Mouse (Mus musculus): ENCODE results near the gene Nat8f4.
"Not testable (repeated sequence)": the region's sequence is repeated elsewhere in the genome, so short reads cannot be mapped to it uniquely, and the experiment has no call there.

DNA sequence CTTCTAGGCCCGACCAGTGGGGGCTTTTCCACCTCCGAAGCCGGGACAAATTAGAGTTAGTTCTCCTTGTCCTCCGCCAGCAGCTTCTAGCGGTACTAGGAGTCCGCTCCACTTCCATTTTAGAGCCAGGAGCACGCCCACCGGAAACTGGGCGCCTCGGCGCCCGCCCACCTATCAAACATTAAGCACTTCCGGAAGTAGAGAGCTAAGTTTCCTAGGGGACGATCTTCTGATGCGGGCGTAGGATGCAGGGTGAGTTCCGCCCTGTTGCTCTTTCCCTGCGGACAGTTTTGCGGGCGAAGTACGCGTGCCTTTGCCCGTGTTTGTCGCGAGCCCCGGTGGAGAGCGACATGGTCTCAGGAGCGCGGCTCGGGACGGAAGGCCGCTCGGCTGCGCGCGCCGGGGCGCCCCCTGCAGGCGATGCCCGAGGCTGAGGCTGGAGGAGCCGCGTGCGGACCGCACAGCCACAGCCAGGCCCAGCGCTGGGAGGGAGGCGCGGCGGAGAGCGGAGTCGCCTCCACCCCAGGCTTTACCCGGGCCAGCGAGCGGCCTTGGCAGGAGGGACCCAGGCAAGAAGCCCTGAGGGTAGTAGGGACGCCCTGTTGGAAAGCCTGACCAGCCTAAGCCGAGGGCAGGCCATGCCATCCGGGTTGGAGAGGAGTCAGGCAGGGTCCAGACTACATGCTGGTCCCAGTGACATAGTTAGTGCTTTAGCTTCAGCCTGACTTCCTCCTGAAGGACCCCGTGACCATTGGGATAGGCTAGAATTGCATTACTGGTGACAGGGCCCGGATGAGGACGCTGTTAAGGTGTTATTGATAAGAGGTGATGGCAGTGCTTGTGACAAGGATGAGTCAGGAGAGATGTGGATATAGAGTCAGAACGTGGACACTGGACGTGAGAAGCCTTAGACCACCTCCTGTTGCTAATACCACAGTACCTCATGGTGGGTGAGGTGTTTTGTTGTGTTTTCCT lies 11.1 kb upstream of the Nat8f4 start, which contains the start of gene Nat8f1:
- TF ChIP-seq POLR2A (IDR thresholded peaks at IDR 0.05; ENCODE audit: insufficient read length, low read depth) (peak; percentile 68), POLR2AphosphoS2 (IDR thresholded peaks at IDR 0.05; ENCODE audit: insufficient read length, low read depth) (peak; percentile 20)
- TF ChIP-seq MYOG (IDR thresholded peaks at IDR 0.05; ENCODE audit: control insufficient read depth in 1 of 3, insufficient read depth in 1 of 3, insufficient read length in 2 of 3, low read depth in 2 of 3); MAX (IDR thresholded peaks at IDR 0.05; ENCODE audit: low read depth); E2F4 (IDR thresholded peaks at IDR 0.05; ENCODE audit: insufficient read depth); TCF12 (IDR thresholded peaks at IDR 0.05; ENCODE audit: insufficient read depth, poor library complexity, severe bottlenecking): not testable (repeated sequence)

Measured in myocyte (in vitro differentiated cells).